Mouse (Mus musculus) heart, embryonic 15.5 days (tissue): ENCODE measurements around the gene Gpn3. TPM values are rescaled to one million over a fixed set of nuclear protein-coding genes. Genes with fewer than 3 reads are reported as not detected.

Experiments
- ATAC-seq: fragments of 200-750 bp; cut with Nextera tagmentation; replicated peaks from 2 replicates; pipeline ENCODE4 v1.8.0; 2017; ENCODE audit warnings: low read depth, moderate TSS enrichment; ENCODE audit not compliant: insufficient number of reproducible peaks, insufficient read depth, low FRiP score
- H3K27ac ChIP-seq: fragments of 300-500 bp; sonication (generic); 2 replicates; pipeline ENCODE4 v1.5.1; 2015; ENCODE audit warnings: mild to moderate bottlenecking, inconsistent platforms
- H3K27me3 ChIP-seq: fragments of 300-500 bp; sonication (generic); 2 replicates; pipeline ENCODE4 v1.6.1; 2015; ENCODE audit warnings: inconsistent platforms
- H3K36me3 ChIP-seq: fragments of 300-500 bp; sonication (generic); 2 replicates; pipeline ENCODE4 v1.6.1; 2015; ENCODE audit warnings: mild to moderate bottlenecking, inconsistent platforms
- H3K4me1 ChIP-seq: fragments of 300-500 bp; sonication (generic); replicated peaks from 2 replicates; pipeline ENCODE4 v1.6.1; 2015; ENCODE audit warnings: inconsistent platforms
- H3K4me2 ChIP-seq: fragments of 300-500 bp; sonication (generic); 2 replicates; pipeline ENCODE4 v1.6.1; 2015; ENCODE audit warnings: inconsistent platforms, mild to moderate bottlenecking, moderate library complexity
- H3K4me3 ChIP-seq: fragments of 300-500 bp; sonication (generic); 2 replicates; pipeline ENCODE4 v1.5.1; 2015; ENCODE audit warnings: mild to moderate bottlenecking, inconsistent platforms
- H3K9ac ChIP-seq: fragments of 300-500 bp; sonication (generic); 2 replicates; pipeline ENCODE4 v1.6.1; 2015; ENCODE audit warnings: mild to moderate bottlenecking, inconsistent platforms
- H3K9me3 ChIP-seq: fragments of 300-500 bp; sonication (generic); replicated peaks from 2 replicates; pipeline ENCODE4 v1.6.1; 2016; ENCODE audit warnings: inconsistent platforms
- WGBS: fragments of 180-500 bp; shearing (Covaris S2); methylation state at CpG from one replicate; pipeline ENCODE4 v1.1.7; 2015; ENCODE audit warnings: mixed read lengths; 5-methylcytosine and 5-hydroxymethylcytosine counted together
- polyA plus RNA-seq: library from polyadenylated mRNA; unstranded; fragments of >200 nt; fragmentation: Nextera tagmentation; extraction: Ambion mirVana; gene quantifications from 2 replicates; pipeline ENCODE4 v1.2.1, GENCODE M21; 2015

Gene Gpn3
- polyA plus RNA-seq = 49.4 and 51.7 TPM in 2 replicates

DNA sequence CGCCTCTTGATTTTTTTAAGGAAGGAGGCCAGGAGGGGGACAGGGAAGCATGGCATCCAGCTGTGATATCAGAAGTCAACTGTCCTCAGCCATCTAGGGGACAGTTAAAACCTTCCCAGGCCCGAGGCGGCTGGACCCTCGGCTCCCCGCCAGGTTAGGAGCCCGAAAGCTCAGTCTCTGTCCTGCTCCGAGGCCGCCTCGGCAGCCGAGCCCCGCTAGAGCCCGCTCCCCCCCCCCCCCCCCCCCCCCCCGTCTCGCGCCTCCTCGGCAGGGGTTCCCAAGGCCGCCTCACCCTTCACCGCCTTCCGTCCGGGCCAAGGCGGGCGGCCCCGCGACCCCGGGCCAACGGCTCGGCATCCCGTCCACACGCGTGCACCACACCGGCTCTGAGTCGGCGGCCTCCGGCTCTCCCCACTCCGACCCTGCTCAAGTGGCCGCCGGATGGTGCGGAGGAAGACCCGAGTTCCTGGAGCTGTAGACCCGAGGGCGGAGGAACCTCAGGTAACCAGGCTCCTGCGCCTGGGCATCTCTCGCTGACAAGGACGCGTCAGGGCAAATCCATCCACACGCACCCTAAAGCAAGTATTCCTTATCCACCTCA, at the start of gene Gpn3:
Gene Gpn3 (plus strand): TSS at position 286 of the 601 bp plus-strand sequence.
- Histone ChIP-seq H3K4me3 (peak within 1 kb of the TSS; percentile 85), H3K36me3 (peaks cover 30% of the 10 kb centered on the region), H3K27me3 (no peaks in the 10 kb centered on the region), H3K4me2 (peak within 1 kb of the TSS; percentile 84), H3K9ac (peak within 1 kb of the TSS; percentile 87), H3K9me3 (no peaks in the 10 kb centered on the region), H3K27ac (peak within 1 kb of the TSS; percentile 98), H3K4me1 (peaks cover 10% of the 10 kb centered on the region)
- peak; percentile 61 for ATAC-seq
- WGBS = 1% methylated on average over 34 of the region's 46 CpGs

DNA sequence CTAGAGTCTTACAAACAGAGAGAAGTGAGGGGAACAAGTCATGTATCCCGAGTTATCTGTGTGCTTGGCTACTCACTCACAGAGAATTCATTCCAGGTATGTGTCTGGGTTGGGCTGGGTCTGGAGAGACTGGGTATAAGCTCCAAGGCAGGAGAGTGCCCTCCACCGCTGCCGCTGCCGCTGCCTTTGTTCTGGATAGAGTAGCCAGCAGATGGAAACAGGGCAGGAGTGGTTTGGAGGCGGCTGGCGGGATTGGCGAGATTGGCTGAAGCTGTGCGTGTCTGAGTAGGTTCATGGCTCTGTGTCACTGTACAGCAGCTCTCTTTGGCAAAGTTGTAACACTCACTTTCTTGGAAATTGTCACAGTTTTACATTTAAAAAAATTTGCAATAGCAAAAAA, 48.2 kb upstream of the Gpn3 start:
- H3K4me2 ChIP-seq = no peak overlapping the region
- peaks cover 23% of the 10 kb centered on the region for H3K4me1 ChIP-seq
- ATAC-seq = no peak
- no peak overlapping the region for H3K4me3 ChIP-seq
- peaks cover 35% of the 10 kb centered on the region; the same call in 1 of the 2 replicates for H3K36me3 ChIP-seq
- no peaks in the 10 kb centered on the region for H3K27me3 ChIP-seq
- WGBS = 57% methylated on average over 8 of the region's 8 CpGs
- no peak overlapping the region for H3K9ac ChIP-seq
- H3K9me3 ChIP-seq = no peaks in the 10 kb centered on the region
- peak overlapping the region; percentile 5; the same call in 1 of the 2 replicates for H3K27ac ChIP-seq

DNA sequence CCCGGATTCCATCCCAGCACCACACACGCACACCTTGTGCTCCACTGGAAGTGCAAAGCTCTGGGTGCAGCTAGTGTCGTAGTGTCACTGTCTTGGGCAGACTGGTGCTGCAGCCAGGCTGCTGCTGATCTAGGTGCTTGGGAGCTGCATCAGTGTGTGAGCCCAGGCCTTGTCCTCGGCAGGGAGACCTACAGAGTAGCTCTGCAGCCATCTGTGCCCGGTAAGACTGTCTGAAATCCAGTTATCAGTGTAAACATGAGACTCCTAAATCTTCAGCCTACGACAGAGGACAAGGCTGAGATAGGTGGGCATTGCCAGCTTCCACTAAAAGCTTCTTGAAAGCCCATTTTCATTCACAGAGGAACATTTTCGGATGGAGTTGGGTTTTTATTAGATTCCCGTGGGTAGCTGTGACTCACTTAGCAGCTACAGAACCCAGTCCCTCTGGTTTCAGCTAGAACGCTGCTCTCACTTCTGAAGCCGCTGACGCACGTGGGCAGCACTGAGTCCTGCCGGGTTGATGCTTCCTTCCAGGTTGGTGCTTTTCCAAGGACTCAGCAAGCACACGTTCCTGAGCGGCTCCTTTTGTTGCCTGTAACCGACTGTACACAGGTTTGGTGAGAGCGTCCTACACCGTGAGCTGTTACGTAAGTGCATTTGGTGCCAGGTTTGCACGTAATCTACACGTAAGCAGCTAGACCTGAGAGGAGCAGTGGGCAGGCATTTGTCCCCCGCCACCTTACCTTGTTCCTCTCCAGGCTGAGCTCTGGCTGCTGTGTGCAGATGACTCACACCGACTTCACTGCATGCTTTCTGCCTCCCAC, 46.9 kb upstream of the Gpn3 start:
- peaks cover 14% of the 10 kb centered on the region for H3K4me1 ChIP-seq
- H3K27ac ChIP-seq = no peak overlapping the region
- no peaks in the 10 kb centered on the region for H3K27me3 ChIP-seq
- no peak for ATAC-seq
- H3K9ac ChIP-seq = no peak overlapping the region
- H3K36me3 ChIP-seq = peaks cover 35% of the 10 kb centered on the region; the same call in 1 of the 2 replicates
- no peak overlapping the region for H3K4me3 ChIP-seq
- WGBS = 82% methylated on average over 23 of the region's 23 CpGs
- no peak overlapping the region for H3K4me2 ChIP-seq
- no peaks in the 10 kb centered on the region for H3K9me3 ChIP-seq

DNA sequence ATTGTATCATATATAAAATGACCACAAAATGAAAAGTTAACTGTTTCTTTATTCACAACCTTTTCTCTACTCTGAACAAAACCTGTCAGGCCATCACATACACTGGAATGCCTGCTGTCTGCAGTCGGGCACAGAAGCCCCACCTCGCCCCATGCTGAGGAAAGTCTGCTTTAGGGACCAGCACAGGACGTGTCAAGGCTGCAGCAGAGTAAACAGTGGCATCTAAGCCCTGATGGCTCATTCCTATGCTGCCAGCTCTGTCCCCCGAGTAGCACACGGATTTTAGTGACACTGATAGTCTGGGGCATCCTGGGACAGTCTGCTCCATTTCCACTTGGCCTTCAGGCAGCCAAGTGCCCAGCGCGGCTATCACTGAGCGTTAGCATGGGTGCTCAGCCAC, 46.2 kb upstream of the Gpn3 start:
- Histone ChIP-seq H3K4me3 (no peak overlapping the region), H3K27me3 (no peaks in the 10 kb centered on the region), H3K9me3 (no peaks in the 10 kb centered on the region), H3K27ac (no peak overlapping the region), H3K9ac (no peak overlapping the region), H3K4me2 (no peak overlapping the region), H3K36me3 (peaks cover 35% of the 10 kb centered on the region; the same call in 1 of the 2 replicates), H3K4me1 (peaks cover 7% of the 10 kb centered on the region)
- WGBS = 80% methylated on average over 8 of the region's 8 CpGs
- ATAC-seq = no peak

DNA sequence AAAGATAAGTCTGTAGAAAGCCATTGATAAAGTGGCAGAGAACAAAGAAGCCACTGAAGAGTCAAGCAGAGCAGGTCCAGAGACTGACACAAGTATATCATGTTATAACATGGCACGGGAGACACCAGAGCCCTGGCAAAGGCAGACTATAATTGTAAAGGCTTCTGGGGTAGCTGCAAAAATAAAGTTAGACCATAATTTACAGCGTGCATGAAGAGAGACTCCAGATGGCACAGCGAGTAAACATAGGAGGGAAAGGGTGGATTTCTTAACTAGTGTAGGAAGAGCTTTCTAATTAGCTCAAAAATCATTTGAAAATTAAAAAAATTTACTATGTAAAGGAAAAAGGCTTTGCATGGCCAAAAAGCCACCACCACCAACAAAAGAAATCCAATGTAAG, 44.4 kb upstream of the Gpn3 start:
- 83% methylated on average over 3 of the region's 3 CpGs for WGBS
- no peak for ATAC-seq
- no peaks in the 10 kb centered on the region for H3K9me3 ChIP-seq

DNA sequence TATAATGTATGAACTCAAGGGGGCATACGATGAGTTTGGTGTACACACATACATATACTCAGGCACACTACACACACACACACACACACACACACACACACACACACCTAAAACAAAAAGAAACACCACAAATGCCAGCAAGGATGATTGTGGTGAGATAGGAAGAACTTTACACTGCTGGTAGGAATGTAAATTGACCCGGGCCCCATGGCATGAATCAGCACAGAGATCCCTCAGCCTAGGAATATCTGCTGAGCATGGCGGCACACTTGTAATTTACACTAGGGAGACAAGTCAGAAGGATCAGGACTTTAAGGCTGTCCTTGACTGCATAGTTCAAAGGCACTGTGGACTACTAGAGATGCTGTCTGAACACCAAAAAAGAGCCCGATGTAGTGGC, 41.4 kb upstream of the Gpn3 start:
- Histone ChIP-seq H3K36me3 (peaks cover 5% of the 10 kb centered on the region; the same call in 1 of the 2 replicates), H3K9me3 (no peaks in the 10 kb centered on the region), H3K27ac (no peak overlapping the region), H3K9ac (no peak overlapping the region), H3K27me3 (no peaks in the 10 kb centered on the region), H3K4me1 (no peaks in the 10 kb centered on the region), H3K4me3 (no peak overlapping the region), H3K4me2 (no peak overlapping the region)
- no peak for ATAC-seq
- 75% methylated on average over 4 of the region's 4 CpGs for WGBS

More for the DNA sequence above, 44.4 kb upstream of the Gpn3 start:
- H3K27ac ChIP-seq = no peak overlapping the region
- H3K9ac ChIP-seq = no peak overlapping the region
- no peak overlapping the region for H3K4me2 ChIP-seq
- no peaks in the 10 kb centered on the region for H3K27me3 ChIP-seq
- H3K4me1 ChIP-seq = 0 out of 2 replicates have a peak, but pooled peaks cover 2% of the 10 kb centered on the region
- H3K36me3 ChIP-seq = peaks cover 18% of the 10 kb centered on the region; the same call in 1 of the 2 replicates
- H3K4me3 ChIP-seq = no peak overlapping the region

DNA sequence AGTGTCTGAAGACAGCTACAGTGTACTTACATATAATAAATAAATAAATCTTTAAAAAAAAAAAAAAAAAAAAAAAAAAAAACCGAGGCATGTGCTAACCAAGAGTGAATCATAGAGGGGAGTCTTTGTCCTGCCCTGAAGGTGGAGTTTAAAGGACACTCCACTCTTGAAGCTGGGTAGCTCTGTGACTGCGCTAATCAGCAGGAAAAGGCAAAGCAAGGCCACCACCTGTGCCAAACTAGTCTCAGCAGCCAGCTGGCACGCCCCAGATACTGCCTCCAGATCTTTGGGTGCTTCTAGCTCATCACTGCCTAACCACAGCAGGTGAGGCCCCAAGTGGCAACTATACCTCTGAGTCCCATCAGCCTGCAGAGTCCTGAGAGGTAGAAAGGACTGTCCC, 37.0 kb upstream of the Gpn3 start:
- no peak overlapping the region for H3K9ac ChIP-seq
- 69% methylated on average over 3 of the region's 3 CpGs for WGBS
- no peaks in the 10 kb centered on the region for H3K36me3 ChIP-seq
- no peak overlapping the region for H3K4me3 ChIP-seq
- no peak overlapping the region for H3K27ac ChIP-seq
- no peaks in the 10 kb centered on the region for H3K4me1 ChIP-seq
- no peak overlapping the region for H3K4me2 ChIP-seq
- no peak for ATAC-seq
- H3K27me3 ChIP-seq = no peaks in the 10 kb centered on the region
- H3K9me3 ChIP-seq = no peaks in the 10 kb centered on the region

DNA sequence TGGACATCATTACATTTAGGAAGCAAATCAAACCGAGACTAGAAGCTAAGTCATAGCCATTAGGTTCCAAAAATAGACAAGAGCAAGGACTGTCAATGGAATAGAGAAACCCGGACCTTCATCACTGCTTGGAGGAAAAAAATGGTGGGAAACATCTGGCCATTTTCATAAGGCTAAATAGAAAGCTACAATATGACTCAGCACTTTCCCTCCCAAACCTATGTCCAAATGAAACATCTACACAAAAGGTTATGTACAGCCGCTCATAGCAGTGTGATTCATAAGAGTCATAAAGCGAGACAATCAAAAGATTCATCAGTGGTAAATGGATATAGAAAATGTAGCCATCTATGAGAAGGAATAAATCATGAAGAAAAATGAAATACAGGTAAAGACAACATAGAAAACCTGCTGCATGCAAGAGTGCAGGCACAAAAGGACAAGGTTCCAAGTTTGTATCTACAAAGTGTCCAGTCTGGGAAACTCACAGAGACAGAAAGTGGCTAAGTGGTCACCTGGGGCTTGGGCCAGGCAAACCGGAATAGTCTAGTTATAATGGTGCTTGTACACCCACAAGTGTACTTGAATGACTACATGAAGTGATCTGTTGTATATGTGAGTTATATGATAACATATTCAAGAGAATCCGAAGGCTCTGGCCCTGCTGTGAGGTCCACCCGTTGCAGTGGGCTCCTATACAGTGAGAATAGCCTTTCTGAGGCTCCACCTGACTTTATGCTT, 35.0 kb upstream of the Gpn3 start:
- Histone ChIP-seq H3K27ac (no peak overlapping the region), H3K4me3 (no peak overlapping the region), H3K4me1 (no peaks in the 10 kb centered on the region), H3K9me3 (no peaks in the 10 kb centered on the region), H3K27me3 (no peaks in the 10 kb centered on the region), H3K9ac (no peak overlapping the region), H3K36me3 (no peaks in the 10 kb centered on the region), H3K4me2 (no peak overlapping the region)
- 79% methylated on average over 7 of the region's 7 CpGs for WGBS
- no peak for ATAC-seq

DNA sequence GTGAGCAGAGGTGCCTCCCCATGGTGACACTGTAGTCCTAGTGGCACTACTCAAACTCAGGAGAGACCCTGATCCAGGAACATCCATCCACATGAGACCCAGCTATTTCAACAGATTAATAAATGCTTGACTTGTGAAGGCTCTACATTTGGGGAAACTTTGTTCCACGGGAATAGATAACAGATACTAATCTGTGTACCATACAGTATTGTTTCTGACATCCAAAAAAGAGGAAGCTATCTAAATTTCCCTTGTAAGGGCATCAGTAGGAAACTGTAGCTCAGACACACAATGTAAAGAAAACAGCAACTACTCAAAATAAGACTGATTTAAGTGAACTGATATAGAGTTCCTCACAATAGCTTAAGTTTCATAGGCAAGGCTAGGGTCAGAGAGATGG, 28.8 kb upstream of the Gpn3 start:
- Histone ChIP-seq H3K27ac (no peak overlapping the region), H3K9me3 (no peaks in the 10 kb centered on the region), H3K36me3 (no peaks in the 10 kb centered on the region), H3K4me2 (no peak overlapping the region), H3K4me1 (peaks cover 4% of the 10 kb centered on the region; the same call in 1 of the 2 replicates), H3K4me3 (no peak overlapping the region), H3K27me3 (no peaks in the 10 kb centered on the region), H3K9ac (no peak overlapping the region)
- 55% methylated on average over 1 of the region's 1 CpGs for WGBS
- no peak for ATAC-seq

DNA sequence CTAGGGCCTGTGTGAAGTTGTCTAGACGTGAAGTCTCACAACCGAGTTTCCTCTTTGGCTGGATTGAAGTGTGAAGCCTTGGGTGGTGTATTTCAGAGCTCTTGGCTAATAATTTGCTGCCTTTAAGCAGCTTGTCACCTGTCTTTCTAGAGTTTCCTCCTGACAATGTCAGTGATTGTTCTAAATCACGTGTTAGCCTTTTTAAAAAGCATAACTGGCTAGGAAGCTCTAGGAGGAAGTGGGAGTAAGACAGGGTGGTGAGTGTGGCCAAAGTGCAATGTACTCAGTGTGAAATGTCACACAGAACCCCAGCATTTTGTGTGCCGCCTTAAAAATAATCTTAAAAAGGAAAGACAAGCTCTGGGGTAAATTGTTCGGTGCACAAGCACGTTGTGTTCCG, 27.9 kb upstream of the Gpn3 start:
- no peak overlapping the region for H3K4me2 ChIP-seq
- H3K4me3 ChIP-seq = no peak overlapping the region
- H3K27ac ChIP-seq = no peak overlapping the region
- no peak overlapping the region for H3K9ac ChIP-seq
- H3K27me3 ChIP-seq = no peaks in the 10 kb centered on the region
- H3K36me3 ChIP-seq = no peaks in the 10 kb centered on the region
- peaks cover 4% of the 10 kb centered on the region; the same call in 1 of the 2 replicates for H3K4me1 ChIP-seq
- no peaks in the 10 kb centered on the region for H3K9me3 ChIP-seq
- ATAC-seq = no peak
- 53% methylated on average over 7 of the region's 7 CpGs for WGBS

DNA sequence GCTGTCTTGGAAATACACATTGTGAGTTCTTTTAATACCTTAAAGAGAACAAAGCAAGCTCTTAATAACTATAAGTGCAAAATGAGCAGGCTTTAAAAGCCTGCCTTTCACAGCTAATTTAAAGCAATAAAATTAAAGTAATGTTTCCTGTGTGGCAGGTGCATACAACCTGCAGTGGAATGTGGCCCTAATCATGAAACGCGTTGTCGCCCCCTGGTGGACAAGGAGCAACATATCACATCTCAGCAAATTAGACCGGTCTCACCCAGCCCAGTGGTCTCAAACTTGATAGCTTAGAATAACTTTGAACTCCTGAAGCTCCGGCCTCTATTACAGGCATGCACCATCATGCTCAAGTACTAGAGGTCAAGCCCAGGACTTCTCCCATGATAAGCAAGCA, 27.4 kb upstream of the Gpn3 start:
- no peaks in the 10 kb centered on the region for H3K27me3 ChIP-seq
- no peak for ATAC-seq
- peaks cover 4% of the 10 kb centered on the region; the same call in 1 of the 2 replicates for H3K4me1 ChIP-seq
- H3K4me3 ChIP-seq = no peak overlapping the region
- WGBS = 8% methylated on average over 5 of the region's 5 CpGs
- no peaks in the 10 kb centered on the region for H3K9me3 ChIP-seq
- H3K9ac ChIP-seq = no peak overlapping the region
- H3K27ac ChIP-seq = no peak overlapping the region
- no peak overlapping the region for H3K4me2 ChIP-seq
- H3K36me3 ChIP-seq = no peaks in the 10 kb centered on the region
